ENCODE assay signal across 32 mouse cellular contexts in the genomic region with DNA sequence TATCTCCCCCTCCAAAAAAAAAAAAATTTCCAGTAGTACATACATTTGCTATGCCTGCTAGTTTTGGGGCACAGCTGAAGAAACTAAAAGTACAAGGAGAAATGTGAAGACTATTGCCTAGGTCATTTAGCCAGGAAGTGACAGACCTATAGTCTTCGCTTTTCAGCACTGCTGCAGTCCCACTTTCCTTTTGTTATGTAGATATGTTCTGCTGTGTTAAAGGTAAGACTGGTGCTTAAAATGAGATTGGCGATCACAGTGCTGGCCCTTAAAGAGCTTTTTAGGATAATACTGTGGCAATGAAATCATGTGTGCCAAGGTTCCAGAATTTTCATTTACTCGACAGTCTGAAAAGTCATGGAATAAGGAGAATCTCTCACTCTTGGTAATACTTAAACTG. TPM values are rescaled to one million over a fixed set of nuclear protein-coding genes. Genes with fewer than 3 reads are reported as not detected.
"Had no signal": no experiment of that assay in that cellular context is flagged by ENCODE, and none has a peak within 500 bp of the region (broad histone marks: within the 10 kb centered on the region; RNA-seq: fewer than 3 reads in every experiment).

No protein-coding gene starts in this region.

- H3K27me3 ChIP-seq: limb, embryonic 12.5 days; limb, embryonic 13.5 days; limb, embryonic 15.5 days; liver, embryonic 12.5 days; liver, embryonic 13.5 days; liver, embryonic 15.5 days; lung, embryonic 15.5 days; megakaryocyte, embryonic 14.5 days; midbrain, embryonic 12.5 days; midbrain, embryonic 15.5 days; neural tube, embryonic 12.5 days; neural tube, embryonic 13.5 days had no signal

- H3K9ac ChIP-seq: limb, embryonic 12.5 days; limb, embryonic 13.5 days; limb, embryonic 15.5 days; liver, embryonic 12.5 days; liver, embryonic 13.5 days; liver, embryonic 14.5 days; liver, embryonic 15.5 days; liver, postnatal 0 days; lung, embryonic 14.5 days; lung, embryonic 15.5 days; midbrain, embryonic 12.5 days; midbrain, embryonic 15.5 days; neural tube, embryonic 12.5 days; neural tube, embryonic 13.5 days had no signal

- H3K27ac ChIP-seq: limb, embryonic 10.5 days; limb, embryonic 12.5 days; limb, embryonic 13.5 days; limb, embryonic 15.5 days; liver, embryonic 12.5 days; liver, embryonic 13.5 days; liver, embryonic 14.5 days; liver, embryonic 15.5 days; lung, embryonic 15.5 days; macrophage; midbrain, embryonic 10.5 days; midbrain, embryonic 12.5 days; midbrain, embryonic 15.5 days; neural tube, embryonic 12.5 days; neural tube, embryonic 13.5 days had no signal

- DNase-seq: left cerebral cortex, postnatal 4 days; liver; liver, embryonic 13.5 days; liver, postnatal 0 days; lung, adult 18-20 months; lung, adult 2 months; lung, embryonic 14.5 days; lung, postnatal 10 days; lung, postnatal 14 days; lung, postnatal 36 days; lung, postnatal 4 days; midbrain, embryonic 14.5 days had no signal

- H3K4me3 ChIP-seq: limb, embryonic 10.5 days; limb, embryonic 12.5 days; limb, embryonic 13.5 days; limb, embryonic 15.5 days; liver, embryonic 12.5 days; liver, embryonic 13.5 days; liver, embryonic 15.5 days; lung, embryonic 15.5 days; megakaryocyte, embryonic 14.5 days; midbrain, embryonic 10.5 days; midbrain, embryonic 12.5 days; midbrain, embryonic 15.5 days; myocyte; neural tube, embryonic 12.5 days; neural tube, embryonic 13.5 days had no signal

- H3K4me2 ChIP-seq: limb, embryonic 12.5 days; limb, embryonic 13.5 days; limb, embryonic 15.5 days; liver, embryonic 11.5 days; liver, embryonic 12.5 days; liver, embryonic 13.5 days; liver, embryonic 15.5 days; lung, embryonic 14.5 days; lung, embryonic 15.5 days; midbrain, embryonic 11.5 days; midbrain, embryonic 12.5 days; midbrain, embryonic 15.5 days; neural tube, embryonic 12.5 days; neural tube, embryonic 13.5 days had no signal

- H3K9me3 ChIP-seq: limb, embryonic 10.5 days; limb, embryonic 12.5 days; limb, embryonic 13.5 days; limb, embryonic 15.5 days; liver, embryonic 12.5 days; liver, embryonic 13.5 days; liver, embryonic 15.5 days; lung, embryonic 15.5 days; megakaryocyte, embryonic 14.5 days; midbrain, embryonic 10.5 days; midbrain, embryonic 12.5 days; midbrain, embryonic 15.5 days; neural tube, embryonic 12.5 days; neural tube, embryonic 13.5 days had no signal

- H3K4me1 ChIP-seq: limb, embryonic 10.5 days; limb, embryonic 12.5 days; limb, embryonic 13.5 days; limb, embryonic 15.5 days; liver, embryonic 12.5 days; liver, embryonic 13.5 days; liver, embryonic 15.5 days; lung, embryonic 15.5 days; megakaryocyte, embryonic 14.5 days; midbrain, embryonic 10.5 days; midbrain, embryonic 12.5 days; midbrain, embryonic 15.5 days; neural tube, embryonic 12.5 days; neural tube, embryonic 13.5 days had no signal

- ATAC-seq: liver, embryonic 12.5 days; liver, postnatal 0 days; lung, postnatal 0 days; midbrain, embryonic 15.5 days; midbrain, embryonic 16.5 days had no signal

RNA-seq across cellular contexts. Expression of gene Scml4, which starts 59.2 kb away (rescaled TPM):
- polyA plus RNA-seq: macrophage had no signal
